Mouse (Mus musculus) cerebellum, adult 2 months (tissue): ENCODE measurements at regions not wholly inside any gene's neighbourhood (a gene's known extent, or its start where the extent isn't known, plus 50 kb on each side); places are given as distances from the start of the nearest gene placed in this dataset.

Experiments
- CTCF ChIP-seq: fragments of 200-500 bp; IDR thresholded peaks from 2 replicates; pipeline ENCODE4 v1.5.1; 2011; ENCODE audit warnings: low read depth, mild to moderate bottlenecking, control low read depth, low read length, moderate library complexity, borderline replicate concordance; ENCODE audit not compliant: insufficient read depth
- POLR2A ChIP-seq: fragments of 200-500 bp; IDR thresholded peaks from 2 replicates; pipeline ENCODE4 v1.6.1; 2011; ENCODE audit warnings: low read length, control low read depth, borderline replicate concordance; ENCODE audit not compliant: insufficient read depth

- TF ChIP-seq CTCF, result no peak
- TF ChIP-seq POLR2A, result no peak
Observed at GRCm38 (mm10) chr15:33924094-33924890, 433.4 kb downstream of the 9430069I07Rik start.
